Comparison of ENCODE assay signal across 31 mouse cellular contexts in genomic region chr12:11311106-11311505, GRCm38 (mm10).
"Had no signal": no experiment of that assay in that cellular context is flagged by ENCODE, and none has a peak within 500 bp of the region (broad histone marks: within the 10 kb centered on the region; RNA-seq: fewer than 3 reads in every experiment).

No protein-coding gene starts in this region.

- H3K9me3 ChIP-seq: limb, embryonic 10.5 days; limb, embryonic 12.5 days; limb, embryonic 13.5 days; limb, embryonic 15.5 days; liver, embryonic 12.5 days; liver, embryonic 13.5 days; liver, embryonic 15.5 days; lung, embryonic 15.5 days; megakaryocyte, embryonic 14.5 days; midbrain, embryonic 10.5 days; midbrain, embryonic 12.5 days; midbrain, embryonic 13.5 days; midbrain, embryonic 15.5 days; neural tube, embryonic 12.5 days had no signal

- DNase-seq: left cerebral cortex, postnatal 4 days; liver; liver, embryonic 13.5 days; liver, postnatal 0 days; lung, adult 18-20 months; lung, adult 2 months; lung, embryonic 14.5 days; lung, postnatal 10 days; lung, postnatal 14 days; lung, postnatal 36 days; lung, postnatal 4 days had no signal

- H3K4me2 ChIP-seq: limb, embryonic 12.5 days; limb, embryonic 13.5 days; limb, embryonic 15.5 days; liver, embryonic 11.5 days; liver, embryonic 12.5 days; liver, embryonic 13.5 days; liver, embryonic 15.5 days; lung, embryonic 14.5 days; lung, embryonic 15.5 days; midbrain, embryonic 12.5 days; midbrain, embryonic 13.5 days; midbrain, embryonic 15.5 days; neural tube, embryonic 12.5 days had no signal

- H3K4me3 ChIP-seq: left cerebral cortex, adult 2 months; limb, embryonic 10.5 days; limb, embryonic 12.5 days; limb, embryonic 13.5 days; limb, embryonic 15.5 days; liver, embryonic 12.5 days; liver, embryonic 13.5 days; liver, embryonic 15.5 days; lung, embryonic 15.5 days; megakaryocyte, embryonic 14.5 days; midbrain, embryonic 10.5 days; midbrain, embryonic 12.5 days; midbrain, embryonic 13.5 days; midbrain, embryonic 15.5 days; myocyte; neural tube, embryonic 12.5 days had no signal

- H3K27ac ChIP-seq: left cerebral cortex, adult 2 months; limb, embryonic 10.5 days; limb, embryonic 12.5 days; limb, embryonic 13.5 days; limb, embryonic 15.5 days; liver, embryonic 12.5 days; liver, embryonic 13.5 days; liver, embryonic 14.5 days; liver, embryonic 15.5 days; lung, embryonic 15.5 days; macrophage; midbrain, embryonic 10.5 days; midbrain, embryonic 12.5 days; midbrain, embryonic 13.5 days; midbrain, embryonic 15.5 days; neural tube, embryonic 12.5 days had no signal

- H3K4me1 ChIP-seq: limb, embryonic 10.5 days; limb, embryonic 12.5 days; limb, embryonic 13.5 days; limb, embryonic 15.5 days; liver, embryonic 12.5 days; liver, embryonic 13.5 days; liver, embryonic 15.5 days; lung, embryonic 15.5 days; midbrain, embryonic 10.5 days; midbrain, embryonic 12.5 days; midbrain, embryonic 13.5 days; midbrain, embryonic 15.5 days; neural tube, embryonic 12.5 days had no signal

- H3K9ac ChIP-seq: limb, embryonic 12.5 days; limb, embryonic 13.5 days; limb, embryonic 15.5 days; liver, embryonic 12.5 days; liver, embryonic 13.5 days; liver, embryonic 14.5 days; liver, embryonic 15.5 days; liver, postnatal 0 days; lung, embryonic 14.5 days; lung, embryonic 15.5 days; midbrain, embryonic 12.5 days; midbrain, embryonic 13.5 days; midbrain, embryonic 15.5 days; neural tube, embryonic 12.5 days had no signal

- ATAC-seq: liver, embryonic 12.5 days; liver, postnatal 0 days; lung, postnatal 0 days; midbrain, embryonic 13.5 days; midbrain, embryonic 15.5 days; midbrain, embryonic 16.5 days had no signal

- H3K27me3 ChIP-seq: limb, embryonic 12.5 days; limb, embryonic 13.5 days; limb, embryonic 15.5 days; liver, embryonic 12.5 days; liver, embryonic 13.5 days; liver, embryonic 15.5 days; lung, embryonic 15.5 days; megakaryocyte, embryonic 14.5 days; midbrain, embryonic 12.5 days; midbrain, embryonic 13.5 days; midbrain, embryonic 15.5 days; neural tube, embryonic 12.5 days had no signal
